Mouse (Mus musculus) lung, postnatal 25 days (tissue): ENCODE measurements at regions not wholly inside any gene's neighbourhood (a gene's known extent, or its start where the extent isn't known, plus 50 kb on each side); places are given as distances from the start of the nearest gene placed in this dataset.

Experiments used
- DNase-seq: peaks from one replicate; pipeline ENCODE4 v3.0.0; 2022; ENCODE audit warnings: low spot score

DNA sequence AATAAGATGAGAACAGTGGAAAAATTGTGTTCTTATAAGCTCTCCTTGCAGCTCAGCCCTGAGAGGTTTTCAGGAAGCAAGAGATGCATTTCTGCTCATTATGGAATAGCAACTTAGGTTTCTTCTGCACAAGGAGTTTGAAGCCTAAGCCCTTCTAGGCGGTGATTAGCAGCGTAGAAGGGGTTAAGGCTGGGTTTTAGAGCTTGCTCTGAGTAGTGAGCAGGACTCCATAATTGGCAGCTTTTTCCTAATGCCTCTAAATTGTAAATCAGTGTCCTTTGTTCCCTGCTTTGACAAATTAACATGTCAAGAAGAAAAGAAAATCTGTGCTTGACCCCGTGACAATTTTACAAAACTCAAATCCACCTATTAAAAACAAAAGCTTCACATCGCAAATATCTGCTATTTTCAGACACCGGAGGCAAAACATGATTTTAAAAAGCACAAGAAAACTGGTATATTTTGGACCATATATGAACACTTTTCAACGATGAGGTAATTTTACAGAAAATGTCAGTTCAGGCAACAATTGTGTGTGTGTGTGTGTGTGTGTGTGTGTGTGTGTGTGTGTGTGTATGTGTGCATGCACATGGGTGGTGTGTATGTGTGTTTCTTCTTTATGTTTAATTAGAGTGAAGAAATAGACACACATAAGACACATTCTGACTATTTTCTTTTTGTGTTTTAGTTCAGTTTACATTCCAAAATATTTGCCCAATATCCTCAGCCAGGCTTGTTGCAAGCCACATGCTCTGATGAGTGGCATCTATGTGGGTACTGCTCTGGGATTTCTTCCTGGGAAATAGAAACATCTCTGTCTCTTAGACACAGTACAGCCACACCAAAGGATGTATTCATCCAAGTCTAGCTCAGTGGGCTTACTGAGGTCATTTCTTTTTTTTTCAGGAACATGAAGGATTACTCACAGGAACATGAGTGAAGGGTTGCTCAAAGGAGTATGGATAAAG, 804.3 kb downstream of the Tmem132b start:
- DNase-seq: no peak

DNA sequence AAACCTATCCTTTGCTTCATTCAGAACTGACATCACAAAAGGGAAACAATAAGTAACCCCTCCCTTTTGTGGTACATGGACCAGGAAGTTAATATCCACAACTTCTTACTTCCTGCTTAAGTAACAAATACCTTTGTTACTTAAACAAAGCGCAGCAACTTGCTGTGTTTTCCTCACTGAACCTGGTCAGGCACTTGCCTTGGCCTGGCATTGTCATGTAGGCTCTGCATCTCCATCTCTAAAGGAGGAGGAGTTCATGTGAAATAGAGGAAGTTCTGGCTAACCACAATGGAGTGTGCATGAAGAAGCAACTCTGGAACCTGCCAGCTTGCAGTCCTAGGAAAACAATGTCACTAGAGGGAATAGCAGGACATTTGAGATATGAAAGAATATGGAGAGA, 806.3 kb downstream of the Tmem132b start:
- no peak for DNase-seq

DNA sequence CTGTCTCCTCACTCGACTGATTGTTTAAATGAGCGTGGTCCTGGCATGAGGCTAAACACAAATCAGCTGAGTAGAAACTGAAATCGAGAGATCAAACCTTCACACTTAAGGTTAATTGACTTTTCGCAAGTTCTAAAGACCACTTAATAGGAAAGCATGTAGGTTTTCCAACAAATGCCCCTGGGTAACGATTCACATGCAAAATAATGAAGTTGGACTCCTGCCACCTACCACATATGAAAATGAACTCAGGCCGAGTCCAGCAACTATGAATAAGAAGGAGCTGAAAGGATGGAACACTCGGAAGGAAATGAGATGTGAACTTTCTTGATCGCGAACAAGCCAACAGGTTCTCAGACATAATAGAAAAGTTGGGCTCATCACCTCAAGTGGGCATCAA, 812.0 kb downstream of the Tmem132b start:
- no peak for DNase-seq

DNA sequence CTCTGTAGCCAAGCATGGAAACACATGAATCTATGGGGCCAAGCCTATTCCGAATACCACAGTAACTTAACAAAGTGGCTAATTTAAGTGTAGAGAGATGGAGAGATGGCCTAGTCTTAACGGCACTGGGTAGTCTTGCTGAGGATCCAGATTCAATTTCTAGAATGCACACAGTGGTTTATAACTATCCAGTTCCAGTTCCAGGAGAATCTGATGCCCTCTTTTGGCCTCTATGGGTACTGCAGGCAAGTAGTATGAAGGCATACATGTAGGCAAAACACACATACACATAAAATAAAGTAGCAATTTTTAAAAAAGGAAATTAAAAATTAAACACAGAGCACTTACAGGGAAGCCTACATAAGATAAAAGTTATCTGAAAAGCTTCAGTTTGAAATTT, 819.4 kb downstream of the Tmem132b start:
- DNase-seq: no peak

DNA sequence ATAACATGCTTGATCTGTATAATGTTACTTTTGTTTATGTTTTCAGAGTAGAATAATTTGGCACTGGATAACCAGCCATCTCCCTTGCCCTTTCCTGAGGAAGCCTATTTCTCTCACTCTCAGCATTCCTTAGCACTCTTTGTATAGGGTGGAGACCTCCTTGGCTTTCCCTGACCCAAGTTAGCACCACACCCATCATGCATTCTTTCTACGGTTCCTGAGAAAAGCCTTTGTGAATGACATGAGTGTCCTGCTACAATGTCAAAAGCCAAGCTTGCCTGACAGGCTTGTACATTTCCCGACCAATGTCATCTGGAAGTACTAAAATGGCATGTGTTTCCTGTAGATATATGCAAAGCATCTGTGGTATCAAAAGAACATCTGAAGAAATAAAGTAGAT, 837.9 kb downstream of the Tmem132b start:
- DNase-seq: no peak

DNA sequence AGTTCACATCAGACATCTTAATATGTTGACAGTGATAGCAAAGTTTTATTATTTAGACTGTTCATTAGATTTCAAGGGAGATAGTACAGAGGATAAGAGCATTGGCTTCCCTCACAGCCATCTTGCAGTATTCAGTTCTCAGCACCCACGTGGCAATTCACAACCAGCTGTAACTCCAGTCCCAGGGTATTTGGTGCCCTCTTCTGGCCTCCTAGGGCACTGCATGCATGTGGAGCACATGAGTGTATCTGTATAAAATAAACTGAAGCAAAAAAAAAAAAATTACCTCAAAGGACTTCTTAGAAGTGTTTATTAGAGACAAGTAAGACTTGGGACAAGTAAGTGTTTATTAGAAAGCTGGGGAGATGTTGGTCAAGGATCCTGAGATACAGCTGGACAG, 849.3 kb upstream of the Tmem132c start:
- no peak for DNase-seq

DNA sequence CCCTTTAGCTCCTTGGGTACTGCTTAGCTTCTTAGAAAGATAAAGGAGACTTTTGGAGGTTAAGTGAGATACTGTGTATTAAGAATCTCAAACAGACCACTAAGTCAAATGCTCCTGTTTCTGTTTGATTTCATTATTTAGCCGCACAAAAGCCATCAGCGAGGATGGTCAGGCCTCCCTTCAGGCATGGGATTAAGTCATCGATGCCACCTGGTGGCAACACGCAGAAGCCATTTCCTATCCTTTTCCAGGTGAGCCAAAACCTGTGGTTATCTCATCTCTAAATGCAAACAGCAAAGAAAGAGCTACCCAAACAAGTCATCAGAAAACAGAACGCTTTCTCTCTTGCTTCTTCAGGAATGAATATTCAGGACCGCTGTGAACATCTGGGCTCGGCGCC, 846.3 kb upstream of the Tmem132c start:
- no peak for DNase-seq

DNA sequence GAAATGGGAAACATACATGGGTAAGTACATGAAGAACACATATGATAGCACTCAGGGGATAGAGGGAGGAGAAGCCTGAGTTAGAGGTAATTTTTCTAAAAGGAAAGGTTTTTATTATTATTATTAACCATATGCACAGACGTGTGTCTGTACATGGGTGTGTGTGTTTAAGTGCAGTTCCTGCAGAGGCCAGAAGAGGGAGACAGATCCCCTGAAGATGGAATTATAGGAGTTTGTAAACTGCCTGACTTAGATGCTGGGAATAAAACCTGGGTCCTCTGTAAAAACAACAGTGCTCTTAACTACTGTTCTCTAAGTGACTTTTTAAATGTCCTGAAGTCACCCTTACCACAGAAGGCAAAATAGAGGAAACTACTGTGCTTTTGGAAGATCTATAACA, 809.9 kb upstream of the Tmem132c start:
- no peak for DNase-seq

DNA sequence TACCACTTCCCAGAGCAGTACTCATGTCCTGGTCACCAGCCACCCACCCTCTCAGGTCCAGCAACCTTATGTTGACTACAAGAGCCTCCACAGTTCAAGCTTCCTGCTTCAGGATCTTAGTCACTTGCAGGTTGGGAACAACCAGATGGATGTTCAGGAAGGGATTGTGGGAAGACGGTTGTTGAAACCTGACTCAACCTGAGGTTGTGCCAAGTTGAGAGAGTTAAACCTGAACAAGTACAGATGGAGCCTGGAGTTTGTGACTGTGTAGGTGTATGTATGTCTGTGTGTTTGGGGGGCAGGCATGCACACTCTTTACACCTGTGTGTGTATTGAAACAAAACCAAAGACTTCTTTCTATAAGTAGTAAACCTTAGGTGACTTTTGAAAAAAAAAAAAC, 802.9 kb upstream of the Tmem132c start:
- DNase-seq: no peak

DNA sequence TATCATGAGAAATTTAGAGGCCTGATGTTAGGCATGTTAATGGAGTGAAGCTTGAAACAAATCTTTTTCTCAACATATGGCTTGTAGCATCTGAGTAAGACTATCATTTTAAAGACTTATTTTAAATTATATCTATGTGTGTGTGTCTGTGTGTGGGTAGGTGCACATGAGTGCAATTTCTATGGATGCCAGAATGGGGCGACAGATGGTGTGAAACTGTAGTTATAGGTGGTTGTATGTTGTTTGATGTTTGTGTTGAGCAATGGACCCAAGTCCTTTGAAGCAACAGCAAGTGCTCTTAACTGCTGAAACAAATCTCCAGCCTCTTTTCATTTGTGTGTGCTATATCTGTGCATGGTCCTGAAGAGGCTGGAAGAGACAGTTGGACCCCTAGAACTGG, 801.1 kb upstream of the Tmem132c start:
- DNase-seq: no peak

DNA sequence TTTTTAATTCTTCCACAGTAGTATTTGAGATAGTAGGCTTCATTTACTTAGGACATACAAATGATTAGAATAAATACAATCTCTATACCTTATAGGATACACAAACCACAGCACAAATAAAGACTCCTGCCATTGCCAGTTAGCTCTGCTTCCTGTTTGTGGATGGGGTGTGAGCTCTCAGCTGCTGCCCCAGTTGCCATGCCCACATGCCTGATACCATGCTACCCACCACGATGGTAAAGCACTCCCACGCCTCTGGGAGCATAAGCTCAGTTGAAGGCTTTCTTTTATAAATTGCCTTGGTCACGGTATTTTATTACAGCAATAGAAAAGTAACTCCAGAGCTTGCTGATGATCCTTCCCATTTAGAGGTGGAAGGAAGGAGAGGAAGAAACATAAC, 765.8 kb upstream of the Tmem132c start:
- DNase-seq: no peak

DNA sequence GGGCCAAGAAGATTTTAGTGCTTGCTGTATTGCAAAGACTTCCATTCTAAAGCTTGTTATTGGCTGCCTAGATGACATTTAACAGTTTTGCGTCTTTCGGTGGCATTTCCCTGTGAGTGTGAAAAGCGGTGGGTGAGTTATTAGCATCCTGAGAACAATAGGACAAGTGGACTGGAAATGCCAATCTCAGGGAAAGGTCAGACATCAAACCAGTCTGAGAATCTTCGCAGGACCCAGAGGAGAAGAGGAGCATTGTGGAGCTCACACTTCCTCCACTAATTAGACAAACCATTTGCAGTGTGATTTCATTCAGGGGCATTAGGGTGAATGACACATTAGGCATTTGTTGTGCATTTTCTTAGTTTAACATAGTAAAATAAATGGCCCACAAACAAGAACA, 719.5 kb upstream of the Tmem132c start:
- no peak for DNase-seq

DNA sequence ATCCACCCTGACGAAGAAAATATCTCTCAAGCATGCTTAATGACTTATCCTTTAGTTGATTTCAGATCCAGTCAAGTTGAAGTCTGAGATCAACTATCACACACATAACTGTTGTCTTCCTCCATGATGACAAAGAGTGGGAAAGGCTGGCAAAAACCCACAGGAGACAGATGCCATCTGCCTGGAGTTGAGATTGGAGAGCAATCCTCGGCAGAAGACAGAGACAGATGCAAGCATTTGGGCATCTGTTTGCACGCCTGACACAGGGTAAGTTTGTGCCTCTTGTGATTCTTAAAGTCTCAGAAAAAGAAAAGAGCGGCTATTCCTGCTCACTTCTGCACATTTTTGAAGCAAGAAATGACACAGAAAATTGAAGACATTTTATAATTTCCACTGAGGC, 715.7 kb upstream of the Tmem132c start:
- no peak for DNase-seq

DNA sequence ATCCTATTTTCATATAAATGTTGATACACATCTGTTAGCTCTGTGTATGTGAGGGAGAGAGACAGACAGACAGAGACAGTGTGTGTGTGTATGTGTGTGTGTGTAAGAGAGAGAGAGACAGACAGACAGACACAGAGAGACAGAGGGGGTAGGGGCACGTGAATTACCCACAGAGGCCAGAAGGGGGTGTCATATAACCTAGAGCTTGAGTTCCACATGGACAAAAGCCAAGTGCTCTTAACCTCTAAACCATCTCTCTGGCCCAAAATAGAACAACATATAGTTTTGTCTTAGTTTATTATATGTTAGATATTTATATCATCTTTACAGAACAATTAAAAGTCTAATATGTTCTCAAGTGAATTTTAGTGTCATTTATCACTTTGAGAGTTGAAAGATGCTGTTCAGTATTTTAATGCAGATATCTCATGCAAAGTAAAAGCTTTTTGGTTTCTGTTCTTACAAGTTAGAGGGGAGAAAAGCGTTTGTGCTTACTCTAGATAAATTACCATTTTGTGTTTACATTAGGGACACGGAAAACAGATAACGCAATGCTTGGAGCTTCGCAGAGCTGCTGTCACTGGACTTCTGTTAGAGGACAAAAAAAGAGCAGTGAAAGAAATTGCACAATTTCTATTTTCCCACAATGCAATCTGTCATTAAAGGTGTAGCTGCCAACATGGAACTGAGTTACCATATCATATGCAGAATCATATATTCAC, 710.6 kb upstream of the Tmem132c start:
- DNase-seq: no peak

DNA sequence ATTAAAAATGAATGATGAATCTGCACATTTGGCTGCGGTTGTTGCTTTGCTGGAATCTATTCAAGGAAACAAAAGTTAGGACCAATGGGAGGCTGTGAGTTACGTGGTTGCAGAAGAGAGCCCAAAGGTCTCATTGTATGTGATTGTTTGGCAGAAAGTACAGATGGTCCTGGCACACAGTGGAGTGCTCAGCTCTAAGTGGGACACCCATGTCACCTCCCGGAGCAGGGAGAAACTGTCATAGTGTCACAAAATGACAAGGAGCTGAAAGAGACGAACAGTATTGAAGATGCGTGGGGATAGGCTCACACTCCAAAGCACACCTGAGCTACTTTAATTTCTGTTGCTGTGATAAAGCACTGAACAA, 710.1 kb upstream of the Tmem132c start:
- DNase-seq: no peak

DNA sequence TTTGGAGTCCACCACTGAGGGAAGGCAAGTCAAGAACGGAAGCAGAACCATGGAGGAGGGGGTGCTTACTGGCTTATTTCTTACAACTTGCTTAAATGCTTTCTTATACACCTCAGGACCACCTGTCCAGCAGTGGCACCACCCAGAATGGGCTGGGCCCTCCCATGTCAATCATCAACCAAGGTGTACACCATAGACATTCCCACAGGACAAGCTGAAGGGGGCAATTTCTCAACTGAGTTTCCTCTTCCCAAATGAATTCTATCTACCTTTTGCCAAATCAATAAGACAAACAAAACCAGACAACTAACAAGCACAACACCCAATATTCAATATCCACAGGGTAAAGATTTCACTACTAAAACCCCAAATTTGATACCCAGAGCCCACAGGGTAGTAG, 709.6 kb upstream of the Tmem132c start:
- DNase-seq: no peak

DNA sequence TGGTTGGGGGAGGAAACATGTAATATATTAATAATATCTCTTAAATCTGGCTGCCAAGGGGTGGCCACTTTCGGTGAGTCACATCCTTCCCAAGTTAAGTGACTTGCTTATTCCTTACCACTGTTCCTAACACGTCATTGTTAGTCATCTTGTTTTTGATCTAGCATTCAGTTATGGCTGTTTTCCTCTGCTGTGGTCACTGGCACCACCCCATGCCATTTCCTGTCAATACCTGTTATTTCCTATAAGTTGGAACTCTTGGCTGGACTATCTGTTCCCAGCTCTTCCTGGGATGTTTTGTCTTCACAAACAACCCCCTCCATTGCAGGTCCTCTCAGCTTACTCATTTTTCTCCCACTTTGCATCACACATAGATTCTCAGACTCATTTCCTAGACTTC, 703.5 kb upstream of the Tmem132c start:
- no peak for DNase-seq

DNA sequence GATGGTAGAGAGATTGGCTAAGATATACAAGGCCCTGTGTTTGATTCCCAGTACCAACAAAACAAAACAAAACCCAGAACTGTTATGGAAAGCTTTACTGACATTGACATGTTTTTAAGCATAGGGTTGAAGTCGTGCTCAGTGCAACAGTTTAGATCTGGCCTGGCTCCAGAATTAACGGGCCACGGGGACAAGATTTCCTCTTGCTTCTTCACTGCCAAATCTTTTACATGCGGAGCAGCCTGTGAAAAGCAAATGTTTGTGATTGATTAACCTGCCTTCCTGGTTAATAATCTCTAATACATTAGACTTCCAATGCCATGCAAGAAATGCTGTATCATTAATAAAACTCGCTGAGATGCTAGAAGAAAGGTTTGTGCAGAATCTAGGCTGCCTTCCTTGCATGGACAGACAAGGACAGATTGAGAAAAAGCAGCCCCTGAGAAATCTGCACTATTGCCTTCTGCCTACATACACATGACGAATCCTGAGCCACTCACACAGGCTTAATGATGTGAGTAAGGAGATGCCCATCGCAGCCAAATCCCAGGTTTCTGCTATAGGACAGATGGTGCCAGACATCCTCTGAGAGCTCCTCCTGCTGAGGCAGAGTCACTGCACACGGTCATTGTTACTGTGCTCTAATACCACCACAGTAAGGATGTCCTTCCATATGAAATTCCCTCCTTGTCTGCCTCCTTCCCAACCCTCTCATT, 697.2 kb upstream of the Tmem132c start:
- DNase-seq: no peak

DNA sequence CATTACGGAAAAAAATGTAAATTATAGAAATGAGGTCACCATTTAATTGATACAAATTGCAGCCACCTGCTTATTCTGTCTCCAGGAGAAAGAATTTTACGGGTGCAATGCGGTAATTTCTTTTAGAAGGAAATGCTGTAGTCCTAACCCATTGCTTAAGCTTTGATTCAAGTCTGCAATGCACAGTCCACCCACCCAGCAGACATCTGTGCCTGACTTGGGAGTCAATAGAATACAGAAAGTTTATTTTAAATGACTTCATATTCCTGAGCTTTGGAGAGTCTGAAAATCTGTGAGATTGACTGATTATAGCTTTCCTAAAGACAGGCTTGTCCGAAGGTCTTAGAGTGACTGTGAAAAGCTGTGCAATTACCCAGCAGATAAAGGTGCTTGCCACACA, 693.8 kb upstream of the Tmem132c start:
- DNase-seq: no peak

DNA sequence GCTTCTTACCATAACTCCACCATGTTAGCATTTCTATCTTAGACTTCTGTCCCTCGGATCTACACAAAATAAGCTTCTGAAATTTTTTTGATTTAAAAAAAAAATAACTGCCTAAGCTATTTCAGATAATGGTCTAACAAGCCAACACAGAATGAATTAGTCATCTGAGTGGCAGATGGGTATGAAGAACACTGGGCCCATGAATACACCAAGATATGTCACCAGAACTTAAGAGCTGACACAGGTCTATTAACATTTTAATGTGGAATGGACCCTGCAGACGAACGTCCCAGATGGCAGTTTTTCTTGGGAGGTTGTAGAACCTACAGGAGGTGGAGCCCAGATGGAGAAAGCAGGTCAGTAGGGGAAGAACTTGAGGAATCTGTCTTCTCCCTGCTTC, 689.9 kb upstream of the Tmem132c start:
- DNase-seq: no peak

DNA sequence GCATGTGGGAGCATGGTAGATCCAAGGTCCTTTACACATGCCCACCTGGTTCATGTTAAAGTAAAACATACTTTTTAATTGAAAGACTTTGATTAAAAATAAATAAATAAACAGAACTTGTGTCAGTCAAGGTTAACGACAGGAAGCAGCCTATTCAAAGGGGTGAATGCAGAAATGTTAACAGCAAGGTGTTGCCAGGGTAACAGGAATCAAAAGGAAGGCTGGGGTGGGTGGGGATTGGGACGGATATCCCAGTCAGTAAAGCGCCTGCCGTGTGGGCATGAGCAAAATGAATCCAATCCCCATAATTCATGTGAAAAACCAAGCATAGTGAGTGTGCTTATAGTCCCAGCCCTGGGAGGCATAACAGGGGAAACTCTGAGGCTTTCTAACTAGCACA, 682.6 kb upstream of the Tmem132c start:
- DNase-seq: no peak

DNA sequence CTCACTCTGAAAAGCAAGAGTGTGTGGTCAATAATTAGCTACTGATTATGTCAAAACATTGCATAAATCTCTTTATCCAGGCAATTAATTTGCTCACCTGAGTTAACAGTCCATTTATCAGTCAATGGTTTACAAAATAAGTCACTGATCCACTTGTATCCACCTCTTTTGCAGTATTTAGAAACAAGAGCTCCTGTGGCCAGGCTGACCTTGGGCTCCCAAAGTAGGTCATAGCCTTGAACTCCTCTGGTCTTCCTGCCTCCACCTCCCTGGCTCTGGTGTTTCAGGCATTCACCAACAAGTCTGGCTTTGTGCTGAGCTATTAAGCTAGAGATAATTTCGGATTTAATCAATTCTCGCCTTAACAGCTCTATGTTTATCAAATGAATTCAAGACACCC, 675.8 kb upstream of the Tmem132c start:
- DNase-seq: no peak

DNA sequence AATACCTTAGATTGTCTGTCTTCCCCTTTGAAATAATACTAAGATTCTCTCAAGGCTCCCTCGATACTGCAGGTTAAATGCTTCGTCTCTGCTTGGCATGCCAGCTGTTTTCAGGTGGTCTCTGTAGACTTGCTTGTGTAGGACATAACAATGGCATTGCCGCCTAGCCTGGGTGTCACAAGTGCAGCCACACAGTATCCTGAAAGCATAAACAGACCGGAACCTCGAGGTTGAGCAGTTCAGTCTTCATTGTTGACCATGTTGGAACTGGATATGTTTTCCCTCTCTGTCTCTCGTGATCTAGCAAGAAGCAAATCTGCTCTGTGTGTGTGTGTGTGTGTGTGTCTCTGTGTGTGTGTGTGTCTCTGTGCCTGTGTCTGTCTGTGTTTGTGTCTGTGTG, 675.4 kb upstream of the Tmem132c start:
- no peak for DNase-seq
